ENCODE assay signal across 18 mouse cellular contexts in genomic region chr5:25092630-25093245, GRCm38 (mm10). TPM values are rescaled to one million over a fixed set of nuclear protein-coding genes. Genes with fewer than 3 reads are reported as not detected.
A peak's percentile ranks its signal among the peaks of the same experiment; 100 is the strongest.
DNase-seq lines count a peak whose midpoint lies in the region; ATAC-seq and TF ChIP-seq lines count a peak whose summit lies in the region.
"Had no signal": no experiment of that assay in that cellular context is flagged by ENCODE, and none has a peak within 500 bp of the region (broad histone marks: within the 10 kb centered on the region; RNA-seq: fewer than 3 reads in every experiment).

No protein-coding gene starts in this region.

- H3K27ac ChIP-seq in layer of hippocampus, adult 2 months: peak overlapping the region; percentile 75
- no peak overlapping the region for H3K27ac ChIP-seq in kidney, embryonic 14.5 days (ENCODE audit: low read depth, low read length)
- H3K27ac ChIP-seq in cerebellum, adult 2 months (ENCODE audit: insufficient read depth, low read length): no peak overlapping the region
- no peak overlapping the region for H3K27ac ChIP-seq in hindbrain, embryonic 11.5 days (ENCODE audit: low read depth, low read length)
- H3K27ac ChIP-seq: gastrocnemius, adult 2 months; liver, embryonic 13.5 days; neural tube, embryonic 12.5 days had no signal

- H3K4me1 ChIP-seq in kidney, embryonic 14.5 days (ENCODE audit: control insufficient read depth, insufficient read depth, low read length): no peaks in the 10 kb centered on the region
- peaks cover 8% of the 10 kb centered on the region for H3K4me1 ChIP-seq in cerebellum, adult 2 months (ENCODE audit: control insufficient read depth, insufficient read depth, low read length)
- no peaks in the 10 kb centered on the region for H3K4me1 ChIP-seq in hindbrain, embryonic 11.5 days (replicated peaks; ENCODE audit: control insufficient read depth, insufficient read depth, low read length)
- H3K4me1 ChIP-seq: liver, embryonic 13.5 days; neural tube, embryonic 12.5 days had no signal

- H3K4me2 ChIP-seq in kidney, embryonic 14.5 days (replicated peaks; ENCODE audit: low read depth, low read length): no peak overlapping the region
- H3K4me2 ChIP-seq in hindbrain, embryonic 11.5 days (replicated peaks; ENCODE audit: low read depth, low read length): no peak overlapping the region
- H3K4me2 ChIP-seq: heart, embryonic 11.5 days; liver, embryonic 13.5 days; neural tube, embryonic 12.5 days had no signal

- no peak overlapping the region for H3K9ac ChIP-seq in kidney, embryonic 14.5 days (ENCODE audit: low read depth, low read length)
- H3K9ac ChIP-seq in hindbrain, embryonic 11.5 days (ENCODE audit: low read depth, low read length): no peak overlapping the region
- H3K9ac ChIP-seq: liver, embryonic 13.5 days; neural tube, embryonic 12.5 days had no signal

- 56% methylated on average over 8 of the region's 8 CpGs for WGBS in kidney, embryonic 14.5 days
- 73% methylated on average over 8 of the region's 8 CpGs for WGBS in cerebellum, adult 2 months
- 77% methylated on average over 8 of the region's 8 CpGs for WGBS in hindbrain, embryonic 11.5 days

- no peaks in the 10 kb centered on the region for H3K9me3 ChIP-seq in kidney, embryonic 14.5 days (ENCODE audit: control insufficient read depth, low read length)
- no peaks in the 10 kb centered on the region for H3K9me3 ChIP-seq in hindbrain, embryonic 11.5 days (ENCODE audit: control insufficient read depth, low read length)
- H3K9me3 ChIP-seq: liver, embryonic 13.5 days; neural tube, embryonic 12.5 days had no signal

- H3K27me3 ChIP-seq in kidney, embryonic 14.5 days (ENCODE audit: control insufficient read depth, insufficient read depth, low read length): no peaks in the 10 kb centered on the region
- H3K27me3 ChIP-seq in splenic B cell, adult 2 months (ENCODE audit: control insufficient read depth, insufficient read depth, low read length, poor library complexity, severe bottlenecking): no peaks in the 10 kb centered on the region
- H3K27me3 ChIP-seq in cerebellum, adult 2 months (ENCODE audit: control insufficient read depth, insufficient read depth, low read length): no peaks in the 10 kb centered on the region
- 0 out of 2 replicates have a peak, but pooled peaks cover under 1% of the 10 kb centered on the region for H3K27me3 ChIP-seq in hindbrain, embryonic 11.5 days (ENCODE audit: control insufficient read depth, insufficient read depth, low read length)

- ATAC-seq in granulocyte monocyte progenitor cell, adult 5-6 weeks (replicated peaks; ENCODE audit: poor library complexity, severe bottlenecking): peak; percentile 8
- peak; percentile 69; the same call in 1 of the 2 replicates for ATAC-seq in kidney, embryonic 14.5 days (ENCODE audit: low FRiP score, low TSS enrichment)
- no peak for ATAC-seq in hindbrain, embryonic 11.5 days (ENCODE audit: low FRiP score)
- ATAC-seq: forebrain, embryonic 16.5 days had no signal

- DNase-seq in layer of hippocampus, adult 2 months (ENCODE audit: low spot score in 2 of 2): no peak
- DNase-seq in layer of hippocampus, adult 9-10 months (ENCODE audit: low spot score): no peak
- DNase-seq in splenic B cell, adult 2 months (ENCODE audit: low read depth, low spot score): peak; percentile 59
- no peak for DNase-seq in layer of hippocampus, adult 9-11 months
- no peak for DNase-seq in cerebellum, adult 2 months
- no peak for DNase-seq in hindbrain, embryonic 11.5 days (ENCODE audit: low spot score)
- DNase-seq: adrenal gland, postnatal 10 days; cerebellum, adult 9-10 months; gastrocnemius, adult 2 months; heart, postnatal 36 days; left cerebral cortex, postnatal 4 days; liver, embryonic 13.5 days; thymus, adult 18-20 months had no signal

- TF ChIP-seq POLR2A in cerebellum, adult 2 months (IDR thresholded peaks at IDR 0.05; ENCODE audit: borderline replicate concordance, insufficient read depth, low read length): no peak

- no peaks in the 10 kb centered on the region for H3K36me3 ChIP-seq in kidney, embryonic 14.5 days (ENCODE audit: control insufficient read depth, insufficient read depth, low read length)
- no peaks in the 10 kb centered on the region for H3K36me3 ChIP-seq in splenic B cell, adult 2 months (ENCODE audit: control insufficient read depth, insufficient read depth, low read length, poor library complexity, severe bottlenecking)
- H3K36me3 ChIP-seq in hindbrain, embryonic 11.5 days (ENCODE audit: control insufficient read depth, insufficient read depth, low read length): no peaks in the 10 kb centered on the region
- H3K36me3 ChIP-seq: liver, embryonic 13.5 days; neural tube, embryonic 12.5 days had no signal

- no peak overlapping the region for H3K4me3 ChIP-seq in layer of hippocampus, adult 2 months
- no peak overlapping the region for H3K4me3 ChIP-seq in kidney, embryonic 14.5 days (ENCODE audit: low read length)
- H3K4me3 ChIP-seq in cerebellum, adult 2 months (replicated peaks; ENCODE audit: insufficient read depth, low read depth, low read length): no peak overlapping the region
- H3K4me3 ChIP-seq in hindbrain, embryonic 11.5 days (ENCODE audit: low read depth, low read length): no peak overlapping the region
- H3K4me3 ChIP-seq: gastrocnemius, adult 2 months; liver, embryonic 13.5 days; neural tube, embryonic 12.5 days had no signal

- no peak for TF ChIP-seq CTCF in layer of hippocampus, adult 2 months (conservative IDR thresholded peaks at IDR 0.05)
- no peak for TF ChIP-seq CTCF in cerebellum, adult 2 months (IDR thresholded peaks at IDR 0.05; ENCODE audit: borderline replicate concordance, insufficient read depth, low read depth, low read length)

RNA-seq across cellular contexts. Expression of gene Prkag2, which starts 7.7 kb away (rescaled TPM):
- total RNA-seq in layer of hippocampus, adult 2 months (2021): 100 to 1,000 TPM; 177 to 193 TPM
- total RNA-seq in granulocyte monocyte progenitor cell, adult 5-6 weeks (2014; fragmentation: Nextera tagmentation): 27.3 and 27.5 TPM in 2 replicates
- 18.2 and 22.7 TPM in 2 replicates for total RNA-seq in granulocyte monocyte progenitor cell, adult 5-6 weeks (2017)
- 32.1 and 44.6 TPM in 2 replicates for polyA plus RNA-seq in kidney, embryonic 14.5 days (2014; fragmentation: Nextera tagmentation; extraction: Ambion mirVana)
- polyA plus RNA-seq in cerebellum, adult 2 months (2012; rRNA removed): 92.0 and 99.4 TPM in 2 replicates
- polyA plus RNA-seq in hindbrain, embryonic 11.5 days (2014; fragmentation: Nextera tagmentation; extraction: Ambion mirVana): 56.7 and 57.3 TPM in 2 replicates
